Mouse (Mus musculus): Measurements from ENCODE around the gene Gzmn. TPM values are rescaled to one million over a fixed set of nuclear protein-coding genes. Genes with fewer than 3 reads are reported as not detected.
"Not testable (repeated sequence)": the region's sequence is repeated elsewhere in the genome, so short reads cannot be mapped to it uniquely, and the experiment has no call there.

The Gzmn gene
- not detected in 2 replicates for polyA plus RNA-seq (2014; fragmentation: Nextera tagmentation; extraction: Ambion mirVana)

DNA sequence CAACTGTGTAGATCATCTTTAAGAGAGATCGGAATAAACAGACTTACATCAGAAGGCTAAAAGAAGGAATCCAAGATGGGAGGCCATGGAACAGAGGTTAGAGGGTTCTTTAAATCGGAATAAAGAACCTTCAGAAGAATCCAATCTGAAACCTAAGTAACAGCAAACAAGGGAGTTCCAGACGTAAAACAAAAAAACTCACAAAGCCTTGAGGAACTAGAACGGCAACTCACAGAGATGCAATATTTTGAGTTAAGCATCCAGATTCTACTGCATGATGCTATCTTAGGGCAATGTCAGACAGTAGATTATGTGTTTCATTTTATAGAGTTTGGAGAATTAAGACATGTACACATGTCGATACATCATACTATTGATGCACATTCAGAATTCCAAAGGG, at the start of gene Gzmn:
Gzmn (minus strand) TSS at position 101 of the 400 bp plus-strand sequence.
- 86% methylated on average over 5 of the region's 5 CpGs for WGBS
- ATAC-seq (ENCODE audit: insufficient read depth) (no peak), DNase-seq (no peak)
- Histone ChIP-seq H3K36me3 (ENCODE audit: insufficient read depth) (no peaks in the 10 kb centered on the region), H3K27me3 (ENCODE audit: insufficient read depth, low read length) (no peaks in the 10 kb centered on the region), H3K27ac (ENCODE audit: low read depth) (no peak within 1 kb of the TSS), H3K4me1 (ENCODE audit: insufficient read depth) (no peaks in the 10 kb centered on the region), H3K9me3 (ENCODE audit: low read depth, low read length) (no peaks in the 10 kb centered on the region), H3K4me2 (no peak within 1 kb of the TSS), H3K4me3 (ENCODE audit: low read depth, low read length) (no peak within 1 kb of the TSS), H3K9ac (no peak within 1 kb of the TSS)
- no peak for TF ChIP-seq CTCF (IDR thresholded peaks at IDR 0.05; ENCODE audit: low read depth)

DNA sequence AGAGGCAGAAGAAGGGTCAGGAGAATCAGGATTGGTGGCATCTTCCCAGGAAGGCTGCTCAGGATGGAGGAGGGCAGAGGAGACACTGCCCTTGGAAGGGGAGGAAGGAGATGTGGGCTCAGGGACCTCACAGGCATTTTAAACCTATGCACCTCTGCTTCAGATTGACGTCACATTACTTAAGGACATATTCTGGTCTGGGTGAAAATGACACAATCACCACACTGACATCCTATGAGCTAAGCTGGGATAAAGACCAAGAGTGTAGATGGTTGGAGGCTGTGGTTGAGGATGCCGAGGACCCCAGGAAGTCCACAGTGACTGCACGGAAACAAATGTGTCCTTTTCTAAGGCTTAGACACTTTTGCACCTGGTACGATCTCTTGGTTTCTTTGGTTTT, 36.9 kb upstream of the Gzmn start, which contains the start of gene Gzmf:
Gzmf (minus strand) TSS at position 101 of the 400 bp plus-strand sequence.
- H3K4me3 ChIP-seq (ENCODE audit: low read depth, low read length), result no peak within 1 kb of the TSS
- no peak for ATAC-seq (ENCODE audit: insufficient read depth)
- H3K9me3 ChIP-seq (ENCODE audit: low read depth, low read length), result no peaks in the 10 kb centered on the region
- H3K27me3 ChIP-seq (ENCODE audit: insufficient read depth, low read length), result no peaks in the 10 kb centered on the region
- no peak within 1 kb of the TSS for H3K9ac ChIP-seq
- no peak within 1 kb of the TSS for H3K4me2 ChIP-seq
- 83% methylated on average over 4 of the region's 4 CpGs for WGBS
- no peak for DNase-seq
- no peak within 1 kb of the TSS for H3K27ac ChIP-seq (ENCODE audit: low read depth)
- no peaks in the 10 kb centered on the region for H3K36me3 ChIP-seq (ENCODE audit: insufficient read depth)
- H3K4me1 ChIP-seq (ENCODE audit: insufficient read depth), result no peaks in the 10 kb centered on the region
- TF ChIP-seq CTCF (IDR thresholded peaks at IDR 0.05; ENCODE audit: low read depth), result no peak

DNA sequence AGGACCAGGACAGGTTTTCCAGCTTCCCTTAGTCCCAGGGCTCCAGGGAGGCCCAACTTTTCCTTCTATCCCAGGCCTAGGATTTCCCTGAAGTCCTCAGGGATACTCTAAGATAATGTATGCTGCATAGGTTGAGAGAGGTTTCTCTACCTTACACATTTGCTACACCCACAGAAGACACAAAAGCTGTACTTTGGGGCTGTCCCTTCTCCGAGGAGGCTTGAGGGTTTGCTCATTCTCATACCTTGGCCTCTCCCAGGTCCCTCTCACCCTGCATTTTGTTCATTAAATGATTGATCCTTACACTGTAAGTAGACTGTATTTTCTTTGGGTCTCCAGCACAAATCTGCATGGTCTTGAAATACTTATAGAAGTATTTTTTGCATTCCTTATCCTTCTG, 31.2 kb upstream of the Gzmn start:
- 85% methylated on average over 1 of the region's 1 CpGs for WGBS
- ATAC-seq (ENCODE audit: insufficient read depth), result no peak
- no peak for DNase-seq
- no peaks in the 10 kb centered on the region for H3K4me1 ChIP-seq (ENCODE audit: insufficient read depth)
- H3K27me3 ChIP-seq (ENCODE audit: insufficient read depth, low read length), result no peaks in the 10 kb centered on the region
- H3K4me2 ChIP-seq, result no peak overlapping the region
- no peak for TF ChIP-seq CTCF (IDR thresholded peaks at IDR 0.05; ENCODE audit: low read depth)
- H3K9ac ChIP-seq, result no peak overlapping the region
- H3K27ac ChIP-seq (ENCODE audit: low read depth), result no peak overlapping the region
- H3K36me3 ChIP-seq (ENCODE audit: insufficient read depth), result no peaks in the 10 kb centered on the region
- H3K4me3 ChIP-seq (ENCODE audit: low read depth, low read length), result no peak overlapping the region
- no peaks in the 10 kb centered on the region for H3K9me3 ChIP-seq (ENCODE audit: low read depth, low read length)

DNA sequence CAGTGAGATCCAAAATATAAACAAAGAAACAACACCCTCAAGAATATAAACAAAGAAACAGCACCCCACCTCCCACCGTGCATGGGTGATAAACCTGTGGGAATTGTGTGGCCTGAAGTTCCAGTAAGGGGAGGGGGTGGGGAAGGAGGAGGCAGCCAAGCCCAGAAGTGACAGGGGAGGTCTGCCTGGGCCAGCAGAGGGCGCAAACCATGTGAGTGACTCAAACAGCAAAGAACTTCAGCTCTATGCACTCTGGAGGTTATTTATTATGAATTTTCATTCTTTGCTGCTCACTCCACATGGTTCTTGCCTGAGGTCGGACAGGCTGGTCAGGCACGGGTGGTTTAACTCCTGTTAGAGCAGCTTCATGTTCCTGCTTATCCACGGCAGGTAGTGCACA, 30.6 kb upstream of the Gzmn start:
- H3K9me3 ChIP-seq (ENCODE audit: low read depth, low read length); H3K36me3 ChIP-seq (ENCODE audit: insufficient read depth); H3K27ac ChIP-seq (ENCODE audit: low read depth); ATAC-seq (ENCODE audit: insufficient read depth); H3K4me3 ChIP-seq (ENCODE audit: low read depth, low read length); H3K4me1 ChIP-seq (ENCODE audit: insufficient read depth); H3K9ac ChIP-seq; H3K27me3 ChIP-seq (ENCODE audit: insufficient read depth, low read length); H3K4me2 ChIP-seq: not testable (repeated sequence)
- WGBS, result 30% methylated on average over 5 of the region's 5 CpGs
- peak; percentile 80 for DNase-seq
- peak; percentile 68 for TF ChIP-seq CTCF (IDR thresholded peaks at IDR 0.05; ENCODE audit: low read depth)

DNA sequence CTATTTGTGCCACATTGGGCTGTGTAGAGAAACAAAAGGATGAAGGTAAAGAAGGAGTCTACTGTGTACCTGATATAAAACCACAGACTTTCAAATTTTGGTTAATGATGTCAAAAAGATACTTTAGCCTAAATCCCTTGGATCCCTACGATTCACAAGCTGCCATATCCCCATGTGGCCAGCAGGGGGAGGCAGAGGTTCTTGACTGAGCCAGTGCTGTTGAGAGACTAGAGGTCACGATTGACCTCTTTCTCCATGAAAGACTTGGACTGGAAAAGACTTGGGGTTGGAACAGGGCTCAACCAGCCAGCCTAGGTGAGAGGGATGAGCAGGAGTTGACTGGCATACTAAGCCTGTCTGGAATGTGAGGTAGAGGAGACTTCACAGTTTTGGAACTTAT, 29.6 kb upstream of the Gzmn start:
- Histone ChIP-seq H3K36me3 (ENCODE audit: insufficient read depth) (no peaks in the 10 kb centered on the region), H3K4me1 (ENCODE audit: insufficient read depth) (no peaks in the 10 kb centered on the region), H3K27me3 (ENCODE audit: insufficient read depth, low read length) (no peaks in the 10 kb centered on the region), H3K27ac (ENCODE audit: low read depth) (no peak overlapping the region), H3K4me3 (ENCODE audit: low read depth, low read length) (no peak overlapping the region), H3K9me3 (ENCODE audit: low read depth, low read length) (no peaks in the 10 kb centered on the region), H3K4me2 (no peak overlapping the region), H3K9ac (no peak overlapping the region)
- TF ChIP-seq CTCF (IDR thresholded peaks at IDR 0.05; ENCODE audit: low read depth), result peak; percentile 94
- peak; percentile 82 for DNase-seq
- ATAC-seq (ENCODE audit: insufficient read depth), result no peak
- 2% methylated on average over 2 of the region's 2 CpGs for WGBS

DNA sequence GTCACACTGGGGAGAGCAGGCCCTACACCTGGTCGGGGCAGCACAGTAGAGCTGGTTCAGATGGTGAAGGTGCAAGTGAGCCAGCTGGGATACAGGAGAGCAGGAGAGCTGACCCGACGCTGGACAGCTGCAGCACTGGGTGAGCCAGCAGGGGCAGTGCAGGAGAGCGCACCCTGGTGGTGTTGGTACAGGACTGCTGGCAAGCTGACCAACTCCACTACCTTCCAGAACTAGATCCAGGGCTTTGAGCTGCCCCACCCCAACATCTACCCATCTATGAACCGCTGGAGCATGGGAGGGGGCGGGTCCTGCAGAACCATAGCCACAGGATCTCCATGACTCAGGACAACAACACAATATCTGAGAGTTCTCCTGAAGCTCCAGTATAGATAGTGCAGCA, 12.5 kb upstream of the Gzmn start:
- DNase-seq, result no peak
- Histone ChIP-seq H3K27ac (ENCODE audit: low read depth) (no peak overlapping the region), H3K9me3 (ENCODE audit: low read depth, low read length) (no peaks in the 10 kb centered on the region), H3K36me3 (ENCODE audit: insufficient read depth) (no peaks in the 10 kb centered on the region), H3K4me1 (ENCODE audit: insufficient read depth) (no peaks in the 10 kb centered on the region), H3K4me3 (ENCODE audit: low read depth, low read length) (no peak overlapping the region), H3K27me3 (ENCODE audit: insufficient read depth, low read length) (no peaks in the 10 kb centered on the region), H3K4me2 (no peak overlapping the region), H3K9ac (no peak overlapping the region)
- WGBS, result 41% methylated on average over 6 of the region's 6 CpGs
- 0 out of 2 replicates have a peak, but pooled peaks have one; percentile 29 for TF ChIP-seq CTCF (IDR thresholded peaks at IDR 0.05; ENCODE audit: low read depth)
- no peak for ATAC-seq (ENCODE audit: insufficient read depth)

DNA sequence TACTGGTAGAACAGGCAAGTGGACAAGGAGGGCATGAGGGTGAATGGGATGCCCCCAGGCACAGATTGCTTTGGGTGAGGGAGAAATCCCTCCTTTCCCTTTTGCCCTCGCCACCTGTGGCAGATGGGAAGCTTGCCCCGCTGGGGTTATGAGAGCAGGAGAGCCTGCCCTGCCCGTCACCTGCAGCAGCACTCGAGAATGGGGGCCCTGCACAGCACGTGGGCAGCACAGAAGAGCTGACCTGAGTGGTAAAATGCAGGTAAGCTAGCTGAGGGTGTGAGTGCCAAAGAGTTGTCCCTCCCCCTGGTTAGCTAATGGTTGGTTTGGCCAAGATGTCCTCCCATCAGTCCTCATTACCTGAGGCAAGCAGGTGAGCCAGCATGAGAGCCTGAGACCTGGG, 12.1 kb upstream of the Gzmn start:
- Histone ChIP-seq H3K4me2 (no peak overlapping the region), H3K27me3 (ENCODE audit: insufficient read depth, low read length) (no peaks in the 10 kb centered on the region), H3K36me3 (ENCODE audit: insufficient read depth) (no peaks in the 10 kb centered on the region), H3K9me3 (ENCODE audit: low read depth, low read length) (no peaks in the 10 kb centered on the region), H3K9ac (no peak overlapping the region), H3K4me3 (ENCODE audit: low read depth, low read length) (no peak overlapping the region), H3K4me1 (ENCODE audit: insufficient read depth) (no peaks in the 10 kb centered on the region), H3K27ac (ENCODE audit: low read depth) (no peak overlapping the region)
- TF ChIP-seq CTCF (IDR thresholded peaks at IDR 0.05; ENCODE audit: low read depth), result no peak
- ATAC-seq (ENCODE audit: insufficient read depth), result no peak
- WGBS, result 66% methylated on average over 5 of the region's 5 CpGs
- no peak for DNase-seq

DNA sequence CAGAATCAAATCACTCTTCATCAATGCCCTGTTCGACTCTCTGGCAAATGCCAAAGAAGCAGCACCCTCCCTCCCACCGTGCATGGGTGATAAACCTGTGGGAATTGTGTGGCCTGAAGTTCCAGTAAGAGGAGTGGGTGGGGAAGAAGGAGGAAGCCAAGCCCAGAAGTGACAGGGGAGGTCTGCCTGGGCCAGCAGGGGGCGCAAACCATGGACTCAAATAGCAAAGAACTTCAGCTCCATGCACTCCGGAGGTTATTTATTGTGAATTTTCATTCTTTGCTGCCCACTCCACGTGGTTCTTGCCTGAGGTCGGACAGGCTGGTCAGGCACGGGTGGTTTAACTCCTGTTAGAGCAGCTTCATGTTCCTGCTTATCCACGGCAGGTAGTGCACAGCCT, 3.3 kb upstream of the Gzmn start:
- not testable (repeated sequence) for H3K27ac ChIP-seq (ENCODE audit: low read depth); H3K9me3 ChIP-seq (ENCODE audit: low read depth, low read length); H3K36me3 ChIP-seq (ENCODE audit: insufficient read depth); ATAC-seq (ENCODE audit: insufficient read depth); H3K9ac ChIP-seq; H3K4me3 ChIP-seq (ENCODE audit: low read depth, low read length); H3K4me1 ChIP-seq (ENCODE audit: insufficient read depth); H3K27me3 ChIP-seq (ENCODE audit: insufficient read depth, low read length); H3K4me2 ChIP-seq
- 20% methylated on average over 8 of the region's 8 CpGs for WGBS
- peak; percentile 74 for TF ChIP-seq CTCF (IDR thresholded peaks at IDR 0.05; ENCODE audit: low read depth)
- peak; percentile 67 for DNase-seq
